Mouse (Mus musculus): ENCODE measurements around the gene Klf9. TPM values are rescaled to one million over a fixed set of nuclear protein-coding genes. Genes with fewer than 3 reads are reported as not detected.

Klf9 gene
- polyA plus RNA-seq, 1 experiment from 2014 or later = 1.9 TPM

GRCm38 (mm10) chr19:23152201-23152640 is 11.2 kb downstream of the Klf9 start:
- Histone ChIP-seq H3K9ac (no peak overlapping the region), H3K4me2 (replicated peaks) (peak overlapping the region; percentile 12), H3K9me3 (no peaks in the 10 kb centered on the region), H3K4me1 (peaks cover 14% of the 10 kb centered on the region), H3K36me3 (no peaks in the 10 kb centered on the region), H3K27ac (no peak overlapping the region), H3K27me3 (0 out of 2 replicates have a peak, but pooled peaks cover 3% of the 10 kb centered on the region), H3K4me3 (no peak overlapping the region)
- ATAC-seq (ENCODE audit: low FRiP score, low read depth) = no peak
- 38% methylated on average over 4 of the region's 4 CpGs for WGBS

- Histone ChIP-seq H3K4me1 (peaks cover 14% of the 10 kb centered on the region), H3K4me2 (replicated peaks) (no peak overlapping the region), H3K27me3 (0 out of 2 replicates have a peak, but pooled peaks cover 3% of the 10 kb centered on the region), H3K36me3 (no peaks in the 10 kb centered on the region), H3K27ac (no peak overlapping the region), H3K9me3 (no peaks in the 10 kb centered on the region), H3K4me3 (no peak overlapping the region), H3K9ac (no peak overlapping the region)
- 60% methylated on average over 25 of the region's 25 CpGs for WGBS
- ATAC-seq (ENCODE audit: low FRiP score, low read depth) = no peak
These were observed 12.0 kb downstream of the Klf9 start for GRCm38 (mm10) chr19:23152771-23153605.

GRCm38 (mm10) chr19:23153606-23154127 is 12.6 kb downstream of the Klf9 start:
- H3K27ac ChIP-seq = no peak overlapping the region
- no peaks in the 10 kb centered on the region for H3K9me3 ChIP-seq
- H3K4me2 ChIP-seq (replicated peaks) = no peak overlapping the region
- 0 out of 2 replicates have a peak, but pooled peaks cover 3% of the 10 kb centered on the region for H3K27me3 ChIP-seq
- no peak overlapping the region for H3K4me3 ChIP-seq
- 76% methylated on average over 5 of the region's 5 CpGs for WGBS
- no peaks in the 10 kb centered on the region for H3K36me3 ChIP-seq
- H3K9ac ChIP-seq = no peak overlapping the region
- ATAC-seq (ENCODE audit: low FRiP score, low read depth) = no peak
- peaks cover 14% of the 10 kb centered on the region for H3K4me1 ChIP-seq

- Histone ChIP-seq H3K4me3 (no peak overlapping the region), H3K4me1 (peaks cover 26% of the 10 kb centered on the region), H3K4me2 (replicated peaks) (no peak overlapping the region), H3K27me3 (no peaks in the 10 kb centered on the region), H3K36me3 (no peaks in the 10 kb centered on the region), H3K9ac (no peak overlapping the region), H3K27ac (peak overlapping the region; percentile 72), H3K9me3 (no peaks in the 10 kb centered on the region)
- WGBS = 25% methylated on average over 10 of the region's 10 CpGs
- peak; percentile 35; the same call in 1 of the 2 replicates for ATAC-seq (ENCODE audit: low FRiP score, low read depth)
These were observed 18.9 kb downstream of the Klf9 start for GRCm38 (mm10) chr19:23159780-23160395.

- H3K4me1 ChIP-seq = peaks cover 26% of the 10 kb centered on the region
- no peak overlapping the region for H3K4me3 ChIP-seq
- no peaks in the 10 kb centered on the region for H3K27me3 ChIP-seq
- 28% methylated on average over 8 of the region's 8 CpGs for WGBS
- H3K36me3 ChIP-seq = no peaks in the 10 kb centered on the region
- H3K9ac ChIP-seq = no peak overlapping the region
- ATAC-seq (ENCODE audit: low FRiP score, low read depth) = peak; percentile 33; the same call in 1 of the 2 replicates
- H3K27ac ChIP-seq = no peak overlapping the region
- H3K4me2 ChIP-seq (replicated peaks) = no peak overlapping the region
- no peaks in the 10 kb centered on the region for H3K9me3 ChIP-seq
These were observed 21.4 kb downstream of the Klf9 start for GRCm38 (mm10) chr19:23162387-23162809.

- H3K4me1 ChIP-seq = peaks cover 26% of the 10 kb centered on the region
- no peak overlapping the region for H3K27ac ChIP-seq
- H3K4me2 ChIP-seq (replicated peaks) = no peak overlapping the region
- no peaks in the 10 kb centered on the region for H3K36me3 ChIP-seq
- ATAC-seq (ENCODE audit: low FRiP score, low read depth) = no peak
- H3K9ac ChIP-seq = no peak overlapping the region
- 68% methylated on average over 6 of the region's 6 CpGs for WGBS
- no peak overlapping the region for H3K4me3 ChIP-seq
- no peaks in the 10 kb centered on the region for H3K9me3 ChIP-seq
- H3K27me3 ChIP-seq = no peaks in the 10 kb centered on the region
These were observed 21.9 kb downstream of the Klf9 start for GRCm38 (mm10) chr19:23162877-23163276.

- H3K4me2 ChIP-seq (replicated peaks) = no peak overlapping the region
- no peaks in the 10 kb centered on the region for H3K9me3 ChIP-seq
- no peak overlapping the region for H3K27ac ChIP-seq
- H3K27me3 ChIP-seq = no peaks in the 10 kb centered on the region
- no peak overlapping the region for H3K9ac ChIP-seq
- WGBS = 38% methylated on average over 3 of the region's 3 CpGs
- H3K36me3 ChIP-seq = no peaks in the 10 kb centered on the region
- no peak overlapping the region for H3K4me3 ChIP-seq
- peaks cover 26% of the 10 kb centered on the region for H3K4me1 ChIP-seq
- ATAC-seq (ENCODE audit: low FRiP score, low read depth) = no peak
These were observed 22.3 kb downstream of the Klf9 start for GRCm38 (mm10) chr19:23163361-23163760.

- no peak overlapping the region for H3K9ac ChIP-seq
- ATAC-seq (ENCODE audit: low FRiP score, low read depth) = no peak
- WGBS = 93% methylated on average over 16 of the region's 16 CpGs
These were observed 23.7 kb downstream of the Klf9 start for GRCm38 (mm10) chr19:23164651-23165240.

GRCm38 (mm10) chr19:23166550-23167284 is 25.7 kb downstream of the Klf9 start:
- Histone ChIP-seq H3K27ac (no peak overlapping the region), H3K9ac (no peak overlapping the region), H3K4me3 (no peak overlapping the region), H3K27me3 (no peaks in the 10 kb centered on the region), H3K36me3 (no peaks in the 10 kb centered on the region), H3K4me1 (peaks cover 10% of the 10 kb centered on the region; the same call in 1 of the 2 replicates), H3K9me3 (no peaks in the 10 kb centered on the region), H3K4me2 (replicated peaks) (no peak overlapping the region)
- WGBS = 73% methylated on average over 11 of the region's 11 CpGs
- ATAC-seq (ENCODE audit: low FRiP score, low read depth) = no peak

More at GRCm38 (mm10) chr19:23164651-23165240, 23.7 kb downstream of the Klf9 start:
- Histone ChIP-seq H3K27me3 (no peaks in the 10 kb centered on the region), H3K36me3 (no peaks in the 10 kb centered on the region), H3K9me3 (no peaks in the 10 kb centered on the region), H3K27ac (no peak overlapping the region), H3K4me2 (replicated peaks) (no peak overlapping the region), H3K4me3 (no peak overlapping the region), H3K4me1 (peaks cover 20% of the 10 kb centered on the region)

GRCm38 (mm10) chr19:23168899-23169658 is 28.1 kb downstream of the Klf9 start:
- Histone ChIP-seq H3K4me1 (no peaks in the 10 kb centered on the region), H3K9ac (no peak overlapping the region), H3K27ac (no peak overlapping the region), H3K9me3 (no peaks in the 10 kb centered on the region), H3K36me3 (no peaks in the 10 kb centered on the region), H3K4me2 (replicated peaks) (no peak overlapping the region), H3K27me3 (no peaks in the 10 kb centered on the region), H3K4me3 (no peak overlapping the region)
- 88% methylated on average over 5 of the region's 5 CpGs for WGBS
- ATAC-seq (ENCODE audit: low FRiP score, low read depth) = no peak

GRCm38 (mm10) chr19:23169659-23170050 is 28.6 kb downstream of the Klf9 start:
- H3K9me3 ChIP-seq = no peaks in the 10 kb centered on the region
- H3K27me3 ChIP-seq = no peaks in the 10 kb centered on the region
- H3K4me3 ChIP-seq = no peak overlapping the region
- H3K27ac ChIP-seq = no peak overlapping the region
- no peak overlapping the region for H3K9ac ChIP-seq
- no peaks in the 10 kb centered on the region for H3K4me1 ChIP-seq
- ATAC-seq (ENCODE audit: low FRiP score, low read depth) = no peak
- 91% methylated on average over 2 of the region's 2 CpGs for WGBS
- H3K4me2 ChIP-seq (replicated peaks) = no peak overlapping the region
- H3K36me3 ChIP-seq = no peaks in the 10 kb centered on the region
